Mouse (Mus musculus): Measurements from ENCODE around the gene Kprp.
"Not testable (repeated sequence)": the region's sequence is repeated elsewhere in the genome, so short reads cannot be mapped to it uniquely, and the experiment has no call there.

Kprp gene

DNA sequence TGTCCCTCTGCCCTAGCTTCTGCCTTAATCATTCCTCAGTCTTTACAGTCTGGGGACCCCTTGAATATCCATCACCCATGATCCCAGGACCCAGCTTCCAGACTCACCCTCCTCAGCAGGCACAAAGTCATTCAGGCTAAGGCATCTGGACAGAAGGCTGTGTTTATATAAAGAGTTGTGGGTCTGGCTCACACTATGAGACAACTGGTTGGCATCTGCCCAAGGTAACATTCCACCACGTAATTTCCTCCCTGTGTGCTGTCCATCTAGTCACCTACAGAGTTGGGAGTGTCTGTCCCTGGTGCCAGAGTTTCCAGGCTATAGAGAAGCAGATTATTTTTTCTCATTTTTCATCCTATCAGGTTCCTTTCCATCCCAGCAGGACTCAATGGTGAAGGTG is at the start of gene Kprp:
Gene Kprp, minus strand, starts transcription at position 140 of the 400 bp plus-strand sequence.
- no peak for DNase-seq (ENCODE audit: low spot score in 2 of 2)

DNA sequence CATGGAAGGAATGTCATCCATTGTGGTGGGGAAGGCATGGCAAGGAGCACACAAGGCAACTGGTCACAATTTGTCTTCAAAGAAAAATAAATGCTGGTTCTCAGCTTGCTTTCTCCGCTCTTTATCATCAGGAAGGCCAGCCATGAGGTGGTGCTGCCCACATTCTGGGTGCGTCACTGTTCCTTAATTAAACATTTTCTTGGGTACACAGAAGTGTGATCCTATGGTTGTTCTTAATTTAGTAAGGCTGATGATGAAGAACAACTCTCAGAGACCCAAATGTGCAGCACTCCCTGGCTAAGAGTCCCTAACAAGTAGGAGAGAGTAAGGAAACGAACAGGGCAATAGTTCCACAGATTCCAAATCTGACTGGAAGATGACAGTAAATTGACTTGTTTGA is 47.1 kb upstream of the Kprp start:
- DNase-seq (ENCODE audit: low spot score in 2 of 2): no peak

DNA sequence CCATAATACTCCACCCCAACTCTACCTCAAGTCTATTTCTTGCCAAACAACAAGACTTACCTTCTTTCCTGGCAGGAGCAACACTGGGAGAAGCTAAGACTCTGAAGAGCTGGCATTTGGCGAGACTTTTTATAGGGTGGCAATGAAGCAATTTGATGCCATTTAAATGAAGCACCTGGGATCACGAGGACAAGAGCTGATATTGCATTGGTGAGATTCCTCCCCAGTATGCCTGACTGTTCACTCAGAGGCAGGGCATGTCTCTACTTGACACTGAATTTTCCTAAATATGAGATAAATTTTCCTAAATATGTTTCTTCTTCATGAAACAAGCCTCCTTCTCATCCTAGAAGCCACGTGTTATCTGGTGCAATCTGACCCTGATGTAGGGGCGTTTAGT is 43.1 kb upstream of the Kprp start, which contains the start of gene 2310050C09Rik:
Gene 2310050C09Rik, minus strand, starts transcription at position 101 of the 400 bp plus-strand sequence.
- DNase-seq (ENCODE audit: low spot score in 2 of 2): no peak

DNA sequence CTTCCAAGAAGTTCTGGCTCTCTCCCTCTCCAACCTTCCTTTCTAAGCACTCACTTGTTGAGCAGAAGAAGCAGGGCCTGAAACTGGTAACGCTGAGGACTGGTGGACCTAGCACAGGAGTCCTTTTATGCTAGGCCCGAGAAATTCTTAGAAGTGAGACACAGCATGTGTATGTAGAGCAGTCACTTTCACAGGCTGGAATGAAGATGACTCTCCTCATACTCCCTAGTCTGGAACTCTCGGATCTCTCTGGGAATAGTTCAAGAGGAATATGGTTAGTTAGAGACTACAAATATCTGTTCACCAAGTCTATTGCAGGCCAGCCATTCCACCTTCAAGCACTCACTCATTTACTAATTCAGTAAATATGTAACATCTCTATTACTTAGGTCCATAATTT is 24.1 kb upstream of the Kprp start, which contains the start of gene Lce1l:
Gene Lce1l, minus strand, starts transcription at position 101 of the 400 bp plus-strand sequence.
- no peak for DNase-seq (ENCODE audit: low spot score in 2 of 2)

DNA sequence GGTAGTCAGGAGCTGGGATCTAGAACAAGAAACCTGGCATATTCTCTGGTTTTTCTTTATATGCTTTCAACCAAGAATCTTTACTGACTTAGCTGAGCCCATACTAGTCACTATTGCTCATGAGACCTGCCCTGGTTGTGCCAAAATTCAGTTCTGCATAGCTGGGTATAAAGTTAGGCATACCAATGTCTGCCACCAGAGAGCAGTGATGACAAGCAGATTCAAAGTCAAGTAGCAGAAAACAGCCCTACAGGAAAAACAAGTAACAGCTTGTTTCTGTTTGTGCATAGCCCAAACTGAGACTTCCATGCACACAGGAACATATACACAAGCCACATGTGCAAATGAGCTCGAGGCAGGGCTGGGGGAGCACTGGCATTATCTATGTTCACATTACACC is 1.2 kb downstream of the Kprp start:
- DNase-seq (ENCODE audit: low spot score in 2 of 2): no peak

DNA sequence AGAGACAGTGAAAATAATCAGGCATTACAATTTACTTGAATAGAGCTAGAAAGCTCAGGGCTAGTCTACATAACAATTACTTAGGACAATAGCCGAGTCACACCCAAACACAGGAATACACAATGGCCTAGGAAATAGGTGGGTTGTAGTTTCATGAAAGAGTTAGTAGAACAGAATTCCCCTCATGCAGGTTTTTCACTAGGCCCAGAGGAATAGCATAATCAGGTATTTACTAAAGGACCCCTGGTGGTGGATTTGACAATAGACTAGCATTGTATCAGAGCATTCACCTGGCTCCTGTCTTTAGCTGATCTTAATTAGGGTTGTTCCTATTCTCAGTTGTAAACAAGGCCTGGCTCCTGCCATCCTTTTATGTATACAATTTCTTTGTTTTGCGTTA is 11.0 kb downstream of the Kprp start:
- DNase-seq (ENCODE audit: low spot score in 2 of 2): not testable (repeated sequence)

DNA sequence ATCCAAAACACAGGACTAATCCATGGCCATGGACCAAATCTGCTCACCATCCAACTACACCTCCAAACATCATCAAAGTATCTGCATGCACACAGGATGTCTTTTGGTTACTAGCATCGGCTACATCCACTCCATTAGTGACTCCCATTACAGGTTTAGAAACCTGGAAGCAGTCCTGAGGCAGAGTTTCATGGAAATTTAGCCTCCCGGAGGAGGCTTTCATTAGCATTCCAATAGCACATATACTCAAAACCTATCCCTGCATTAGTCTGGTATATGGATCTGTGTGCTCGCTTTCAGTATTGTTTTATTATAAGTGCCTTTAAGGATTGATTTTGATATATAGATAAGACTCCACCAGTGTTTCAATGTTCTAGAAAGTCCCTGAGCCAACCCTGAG is 11.5 kb downstream of the Kprp start:
- no peak for DNase-seq (ENCODE audit: low spot score in 2 of 2)

DNA sequence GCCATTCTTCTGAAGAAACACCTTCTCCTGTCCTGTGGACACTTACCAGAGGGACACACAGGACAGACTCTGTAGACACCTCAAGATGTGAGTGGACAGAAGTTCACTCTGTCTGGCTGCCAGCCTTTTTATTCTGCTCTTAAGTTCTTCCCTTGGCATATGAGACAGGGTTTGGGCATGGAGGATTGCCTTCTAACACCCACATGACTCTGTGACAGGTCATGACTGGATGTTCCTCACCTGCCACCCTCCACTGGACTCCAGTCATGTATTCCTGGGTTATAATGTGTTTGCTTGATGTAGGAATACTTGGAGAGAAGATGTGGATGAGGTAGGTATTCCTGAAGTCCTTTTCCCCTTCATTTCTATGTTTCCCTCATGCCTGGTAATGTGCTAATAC is 19.3 kb downstream of the Kprp start, which contains the start of gene Lce1k:
Gene Lce1k, minus strand, starts transcription at position 101 of the 400 bp plus-strand sequence.
- DNase-seq (ENCODE audit: low spot score in 2 of 2): no peak

DNA sequence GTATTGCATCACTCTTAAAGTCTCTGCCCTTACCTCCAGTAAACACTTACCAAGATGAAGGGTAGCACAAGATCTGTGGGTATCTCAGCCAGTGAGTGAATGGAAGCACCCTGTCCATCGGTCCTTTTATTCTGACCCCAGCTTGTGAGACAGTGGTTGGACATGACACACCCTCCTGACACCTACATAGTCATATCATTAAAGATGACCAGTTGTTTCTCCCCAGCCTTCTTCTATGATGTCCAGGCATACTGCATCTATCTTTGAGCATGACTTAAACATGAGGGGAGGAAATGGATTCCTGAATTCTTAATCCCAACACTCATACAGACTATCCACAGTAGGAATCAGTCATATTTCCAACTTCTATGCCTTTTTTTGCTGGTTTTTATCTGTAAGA is 36.6 kb downstream of the Kprp start, which contains the start of gene Lce1j:
Gene Lce1j, minus strand, starts transcription at position 101 of the 400 bp plus-strand sequence.
- no peak for DNase-seq (ENCODE audit: low spot score in 2 of 2)

DNA sequence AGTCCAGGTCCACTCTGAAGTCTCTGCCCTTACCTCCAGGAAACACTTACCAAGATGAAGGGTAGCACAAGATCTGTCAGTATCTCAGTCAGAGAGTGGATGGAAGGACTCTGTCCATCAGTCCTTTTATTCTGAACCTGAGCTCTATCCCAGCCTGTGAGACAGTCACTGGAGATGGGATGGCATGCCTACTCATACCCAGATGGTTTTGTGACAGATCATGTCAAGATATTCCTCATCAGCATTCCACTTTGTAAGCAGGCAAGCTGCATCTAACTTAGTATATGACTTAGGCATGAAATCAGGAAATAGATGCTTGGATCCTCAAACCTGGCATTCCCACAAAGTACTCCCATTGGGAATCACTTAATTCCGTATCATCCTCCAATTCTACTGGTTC is 48.2 kb downstream of the Kprp start, which contains the start of gene Lce1i:
Gene Lce1i, minus strand, starts transcription at position 101 of the 400 bp plus-strand sequence.
- DNase-seq (ENCODE audit: low spot score in 2 of 2): no peak
